Mouse (Mus musculus) hindbrain, embryonic 16.5 days (tissue): ENCODE measurements around the gene Isoc2b. TPM values are rescaled to one million over a fixed set of nuclear protein-coding genes. Genes with fewer than 3 reads are reported as not detected.
A peak's percentile ranks its signal among the peaks of the same experiment; 100 is the strongest.
"Not testable (repeated sequence)": the region's sequence is repeated elsewhere in the genome, so short reads cannot be mapped to it uniquely, and the experiment has no call there.

Experiments used
- ATAC-seq: fragments of 200-750 bp; cut with Nextera tagmentation; 2 replicates; pipeline ENCODE4 v1.8.0; 2017; ENCODE audit warnings: moderate TSS enrichment, moderate library complexity
- H3K27ac ChIP-seq: fragments of 300-500 bp; sonication (generic); 2 replicates; pipeline ENCODE4 v1.5.1; 2014; ENCODE audit warnings: low read depth, mild to moderate bottlenecking, control low read depth, low read length, moderate library complexity
- H3K27me3 ChIP-seq: fragments of 300-500 bp; sonication (generic); replicated peaks from 2 replicates; pipeline ENCODE4 v1.6.1; 2014; ENCODE audit warnings: low read length; ENCODE audit not compliant: control insufficient read depth, insufficient read depth
- H3K36me3 ChIP-seq: fragments of 300-500 bp; sonication (generic); 2 replicates; pipeline ENCODE4 v1.6.1; 2014; ENCODE audit warnings: mild to moderate bottlenecking, low read length, moderate library complexity, mixed read lengths; ENCODE audit not compliant: control insufficient read depth, insufficient read depth
- H3K4me1 ChIP-seq: fragments of 300-500 bp; sonication (generic); 2 replicates; pipeline ENCODE4 v1.6.1; 2014; ENCODE audit warnings: low read depth, low read length; ENCODE audit not compliant: control insufficient read depth, insufficient read depth
- H3K4me2 ChIP-seq: fragments of 300-500 bp; sonication (generic); 2 replicates; pipeline ENCODE4 v1.6.1; 2014; ENCODE audit warnings: mild to moderate bottlenecking, low read length, control low read depth, moderate library complexity
- H3K4me3 ChIP-seq: fragments of 300-500 bp; sonication (generic); 2 replicates; pipeline ENCODE4 v1.5.1; 2014; ENCODE audit warnings: mild to moderate bottlenecking, low read length, control low read depth, moderate library complexity
- H3K9ac ChIP-seq: fragments of 300-500 bp; sonication (generic); 2 replicates; pipeline ENCODE4 v1.6.1; 2014; ENCODE audit warnings: low read depth, mild to moderate bottlenecking, control low read depth, low read length, moderate library complexity
- H3K9me3 ChIP-seq: fragments of 300-500 bp; sonication (generic); 2 replicates; pipeline ENCODE4 v1.6.1; 2014; ENCODE audit warnings: mild to moderate bottlenecking, low read length, moderate library complexity; ENCODE audit not compliant: control insufficient read depth
- WGBS: fragments of 180-500 bp; shearing (Covaris S2); extraction: QIAGEN DNeasy Blood & Tissue Kit; methylation state at CpG from one replicate; pipeline ENCODE4 v1.1.7; 2014; 5-methylcytosine and 5-hydroxymethylcytosine counted together
- polyA plus RNA-seq: library from polyadenylated mRNA; unstranded; fragments of >200 nt; fragmentation: Nextera tagmentation; extraction: Ambion mirVana; gene quantifications from 2 replicates; pipeline ENCODE4 v1.2.1, GENCODE M21; 2015

Gene Isoc2b
- polyA plus RNA-seq, 1 experiment from 2014 or later, result 4.6 TPM

DNA sequence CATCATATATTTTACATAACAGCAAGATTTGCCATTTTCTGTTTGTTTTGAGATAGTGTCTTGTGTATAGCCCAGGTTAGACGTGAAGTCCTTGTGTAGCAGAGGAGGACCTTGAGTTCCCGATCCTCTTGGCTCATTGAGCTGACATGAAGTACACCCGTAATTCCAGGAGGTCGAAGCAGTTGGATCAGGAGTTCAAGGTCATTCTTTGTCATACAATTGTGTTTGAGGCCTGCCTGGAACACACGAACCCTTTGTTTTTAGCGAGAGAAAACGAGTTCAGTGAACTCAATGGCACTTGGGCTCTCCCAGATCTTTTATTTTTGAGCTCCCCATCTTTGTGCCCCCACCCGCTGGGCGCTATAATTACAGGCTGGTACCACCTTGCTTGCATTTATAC is 32.3 kb upstream of the Isoc2b start:
- H3K4me2 ChIP-seq, result no peak overlapping the region
- peaks cover 10% of the 10 kb centered on the region for H3K4me1 ChIP-seq
- 79% methylated on average over 9 of the region's 9 CpGs for WGBS
- no peak overlapping the region for H3K4me3 ChIP-seq
- ATAC-seq, result no peak
- H3K9ac ChIP-seq, result no peak overlapping the region
- peaks cover 3% of the 10 kb centered on the region; the same call in 1 of the 2 replicates for H3K9me3 ChIP-seq
- H3K27ac ChIP-seq, result no peak overlapping the region
- H3K36me3 ChIP-seq, result no peaks in the 10 kb centered on the region
- no peaks in the 10 kb centered on the region for H3K27me3 ChIP-seq

DNA sequence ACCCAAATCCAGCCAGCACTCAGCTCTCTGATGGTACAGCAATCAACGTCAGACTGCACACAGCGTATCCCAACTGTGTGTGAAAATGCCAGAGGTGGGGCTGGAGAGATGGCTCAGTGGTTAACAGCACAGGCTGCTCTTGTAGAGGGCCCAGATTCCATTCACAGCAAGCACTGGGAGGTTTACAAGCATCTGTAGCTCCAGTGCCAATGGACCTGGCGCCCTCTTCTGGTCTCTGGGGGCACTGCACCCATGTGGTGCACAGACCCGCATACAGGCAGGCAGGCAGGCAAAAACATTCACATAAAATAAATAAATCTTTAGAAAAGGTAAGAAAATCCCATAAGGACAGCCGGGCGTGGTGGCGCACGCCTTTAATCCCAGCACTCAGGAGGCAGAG is 31.1 kb upstream of the Isoc2b start:
- Histone ChIP-seq H3K27ac (no peak overlapping the region), H3K4me1 (peaks cover 10% of the 10 kb centered on the region), H3K27me3 (no peaks in the 10 kb centered on the region), H3K4me3 (no peak overlapping the region), H3K9ac (no peak overlapping the region), H3K36me3 (no peaks in the 10 kb centered on the region), H3K9me3 (peaks cover 3% of the 10 kb centered on the region; the same call in 1 of the 2 replicates), H3K4me2 (no peak overlapping the region; the same call in 1 of the 2 replicates)
- 54% methylated on average over 8 of the region's 8 CpGs for WGBS
- no peak for ATAC-seq

DNA sequence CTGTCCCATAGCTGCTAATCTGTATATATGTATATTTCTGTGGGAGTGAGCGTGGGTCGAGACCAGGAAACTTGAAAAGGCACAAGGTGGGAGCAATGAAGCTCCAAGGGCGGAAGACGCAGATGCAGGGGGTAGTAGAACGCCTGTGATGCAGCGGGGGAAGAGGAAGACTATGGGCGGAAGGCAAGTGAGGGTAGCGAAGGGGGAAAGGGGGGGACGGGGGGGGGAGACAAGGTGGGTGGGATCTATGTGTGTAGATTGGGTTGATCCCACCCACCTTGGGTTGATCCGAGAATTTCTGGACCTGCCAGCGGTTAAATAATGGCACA is 30.4 kb upstream of the Isoc2b start:
- Histone ChIP-seq H3K36me3 (no peaks in the 10 kb centered on the region), H3K27me3 (no peaks in the 10 kb centered on the region), H3K9ac (no peak overlapping the region; the same call in 1 of the 2 replicates), H3K9me3 (peaks cover 3% of the 10 kb centered on the region; the same call in 1 of the 2 replicates), H3K4me3 (peak overlapping the region; percentile 33), H3K4me2 (peak overlapping the region; percentile 76), H3K4me1 (peaks cover 10% of the 10 kb centered on the region), H3K27ac (0 out of 2 replicates have a peak overlapping the region, but pooled peaks have one; percentile 17)
- ATAC-seq, result peak; percentile 19
- 21% methylated on average over 11 of the region's 11 CpGs for whole genome bisulfite sequencing

GRCm38 (mm10) chr7:4899649-4900522 is 29.8 kb upstream of the Isoc2b start:
- ATAC-seq, result peak; percentile 79
- H3K4me2 ChIP-seq, result peak overlapping the region; percentile 76
- peak overlapping the region; percentile 57 for H3K27ac ChIP-seq
- H3K4me3 ChIP-seq, result peak overlapping the region; percentile 33
- peaks cover 3% of the 10 kb centered on the region; the same call in 1 of the 2 replicates for H3K9me3 ChIP-seq
- H3K9ac ChIP-seq, result peak overlapping the region; percentile 63
- WGBS, result 7% methylated on average over 19 of the region's 19 CpGs
- peaks cover 10% of the 10 kb centered on the region for H3K4me1 ChIP-seq
- no peaks in the 10 kb centered on the region for H3K36me3 ChIP-seq
- H3K27me3 ChIP-seq, result no peaks in the 10 kb centered on the region

DNA sequence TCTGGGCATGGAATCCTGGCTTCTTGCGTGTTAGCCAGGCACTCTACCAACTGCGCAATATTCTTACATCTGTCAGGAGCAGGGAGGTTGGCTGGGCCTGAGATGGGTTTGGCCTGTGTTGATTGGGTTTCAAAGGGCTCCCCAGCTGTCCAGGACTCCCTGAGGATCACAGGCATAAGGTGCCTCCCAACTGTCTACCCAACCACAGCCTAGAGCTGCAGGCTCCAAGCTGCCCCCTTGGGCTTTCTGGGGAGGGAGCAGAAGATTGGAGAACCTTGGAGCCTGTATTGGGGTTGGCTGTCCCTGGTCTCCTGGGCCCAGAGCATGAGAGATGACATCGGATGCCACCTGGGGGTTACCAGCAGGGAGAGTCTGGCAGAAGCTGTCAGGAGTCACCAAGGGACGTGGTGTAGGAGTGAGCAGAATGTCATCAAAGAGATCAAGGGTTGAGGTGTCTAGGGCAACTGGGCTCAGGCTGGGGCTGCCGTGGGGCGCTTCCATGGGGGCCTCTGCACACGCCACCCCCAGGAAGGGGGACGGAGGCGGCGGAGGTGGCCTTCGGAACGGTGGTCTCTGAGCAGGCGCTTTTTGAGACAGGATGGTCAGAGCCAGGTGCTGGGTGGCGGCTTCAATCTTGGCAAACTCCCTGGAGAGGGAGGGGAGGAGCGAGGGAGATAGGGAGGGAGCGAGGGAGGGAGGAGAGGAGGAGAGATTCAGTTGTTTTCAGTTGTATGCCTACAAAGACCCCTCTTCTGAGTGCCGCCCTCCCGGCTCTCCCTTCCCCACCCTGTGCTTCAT is 29.0 kb upstream of the Isoc2b start:
- 21% methylated on average over 15 of the region's 18 CpGs for WGBS
- peaks cover 10% of the 10 kb centered on the region for H3K4me1 ChIP-seq
- no peaks in the 10 kb centered on the region for H3K27me3 ChIP-seq

DNA sequence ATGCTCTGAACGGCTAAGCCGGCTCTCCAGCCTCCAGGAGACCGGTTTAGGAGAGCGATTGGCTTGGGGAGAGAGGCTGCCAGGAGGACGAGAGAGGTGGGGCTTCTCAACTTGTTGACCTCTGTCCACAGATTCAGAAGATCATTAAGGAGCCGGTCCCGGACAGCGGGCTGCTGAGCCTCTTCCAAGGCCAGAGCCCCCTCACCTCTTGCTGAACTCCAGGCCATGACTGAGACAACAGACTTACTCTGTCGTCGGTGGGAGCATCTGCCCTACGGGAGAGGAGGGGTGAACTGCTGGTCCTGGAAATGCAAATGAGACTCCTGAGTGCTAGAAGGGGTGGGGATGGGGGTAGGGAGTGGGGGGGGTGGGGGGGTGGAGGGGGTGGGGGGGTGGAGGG is 25.1 kb upstream of the Isoc2b start:
- Histone ChIP-seq H3K27ac (no peak overlapping the region), H3K27me3 (no peaks in the 10 kb centered on the region), H3K4me2 (no peak overlapping the region), H3K9ac (no peak overlapping the region), H3K4me3 (no peak overlapping the region), H3K36me3 (no peaks in the 10 kb centered on the region), H3K4me1 (peaks cover 7% of the 10 kb centered on the region), H3K9me3 (no peaks in the 10 kb centered on the region)
- ATAC-seq, result no peak
- WGBS, result 68% methylated on average over 11 of the region's 11 CpGs

More for the DNA sequence above, 29.0 kb upstream of the Isoc2b start:
- Histone ChIP-seq H3K36me3 (no peaks in the 10 kb centered on the region), H3K9me3 (peaks cover 3% of the 10 kb centered on the region; the same call in 1 of the 2 replicates), H3K4me2 (peak overlapping the region; percentile 76), H3K4me3 (peak overlapping the region; percentile 33), H3K9ac (peak overlapping the region; percentile 63), H3K27ac (peak overlapping the region; percentile 57)
- peak; percentile 79 for ATAC-seq

GRCm38 (mm10) chr7:4886680-4887079 is 16.6 kb upstream of the Isoc2b start:
- ATAC-seq, result no peak
- 76% methylated on average over 4 of the region's 4 CpGs for WGBS
- H3K36me3 ChIP-seq, result no peaks in the 10 kb centered on the region
- H3K27me3 ChIP-seq, result no peaks in the 10 kb centered on the region
- H3K9ac ChIP-seq, result no peak overlapping the region
- no peak overlapping the region for H3K4me3 ChIP-seq
- no peak overlapping the region for H3K4me2 ChIP-seq
- H3K4me1 ChIP-seq, result no peaks in the 10 kb centered on the region
- H3K9me3 ChIP-seq, result no peaks in the 10 kb centered on the region
- no peak overlapping the region for H3K27ac ChIP-seq

GRCm38 (mm10) chr7:4879036-4879435 is 9.0 kb upstream of the Isoc2b start:
- not testable (repeated sequence) for H3K4me3 ChIP-seq, H3K9me3 ChIP-seq, H3K27me3 ChIP-seq, H3K4me2 ChIP-seq, ATAC-seq, H3K36me3 ChIP-seq, H3K9ac ChIP-seq, H3K27ac ChIP-seq
- WGBS, result 80% methylated on average over 1 of the region's 1 CpGs
- peaks cover 14% of the 10 kb centered on the region for H3K4me1 ChIP-seq

DNA sequence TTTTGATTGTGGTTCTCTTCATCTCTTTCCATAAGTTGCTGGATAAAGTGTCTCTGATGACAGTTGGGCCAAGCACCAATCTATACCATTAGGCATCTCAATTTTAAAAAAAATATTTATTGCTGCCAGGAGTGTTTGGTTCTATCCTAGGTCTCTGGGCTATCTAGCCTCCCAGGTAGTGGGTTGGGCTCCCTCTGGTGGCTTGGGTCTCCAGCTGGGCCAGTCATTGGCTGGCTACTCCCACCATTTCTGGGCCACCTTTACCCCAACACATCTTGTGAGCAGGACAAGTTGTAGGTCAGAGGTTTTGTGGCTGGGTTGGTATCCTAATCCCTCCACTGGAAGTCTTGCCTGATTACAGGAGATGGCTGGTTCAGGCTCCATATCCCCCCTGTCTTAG is 8.1 kb upstream of the Isoc2b start:
- H3K4me2 ChIP-seq, result no peak overlapping the region

More for the DNA sequence above, 8.1 kb upstream of the Isoc2b start:
- ATAC-seq, result no peak
- H3K9me3 ChIP-seq, result no peaks in the 10 kb centered on the region
- H3K27ac ChIP-seq, result no peak overlapping the region
- peaks cover 14% of the 10 kb centered on the region for H3K4me1 ChIP-seq
- H3K4me3 ChIP-seq, result no peak overlapping the region
- H3K27me3 ChIP-seq, result no peaks in the 10 kb centered on the region
- H3K36me3 ChIP-seq, result no peaks in the 10 kb centered on the region
- no peak overlapping the region for H3K9ac ChIP-seq
